Mouse (Mus musculus): ENCODE measurements at regions not wholly inside any gene's neighbourhood (a gene's known extent, or its start where the extent isn't known, plus 50 kb on each side); places are given as distances from the start of the nearest gene placed in this dataset.

- no peak for DNase-seq
These were observed 55.3 kb upstream of the Spaca1 start for GRCm38 (mm10) chr4:34105251-34105650.

- no peak for DNase-seq
These were observed 64.3 kb upstream of the Spaca1 start for GRCm38 (mm10) chr4:34114323-34114722.

GRCm38 (mm10) chr4:34117086-34117485 is 67.1 kb upstream of the Spaca1 start:
- no peak for DNase-seq

- DNase-seq, result peak; percentile 12
These were observed 73.0 kb upstream of the Spaca1 start for GRCm38 (mm10) chr4:34122959-34123520.

GRCm38 (mm10) chr4:34128224-34128623 is 78.2 kb upstream of the Spaca1 start:
- DNase-seq, result no peak

- DNase-seq, result no peak
These were observed 96.3 kb upstream of the Spaca1 start for GRCm38 (mm10) chr4:34146133-34146867.

GRCm38 (mm10) chr4:34148956-34149739 is 99.2 kb upstream of the Spaca1 start:
- DNase-seq, result no peak

GRCm38 (mm10) chr4:34151605-34152347 is 101.8 kb upstream of the Spaca1 start:
- no peak for DNase-seq

- DNase-seq, result no peak
These were observed 105.5 kb upstream of the Spaca1 start for GRCm38 (mm10) chr4:34155501-34155900.

- no peak for DNase-seq
These were observed 108.0 kb upstream of the Spaca1 start for GRCm38 (mm10) chr4:34157818-34158511.

- DNase-seq, result peak; percentile 5
These were observed 121.4 kb upstream of the Spaca1 start for GRCm38 (mm10) chr4:34171265-34171862.

- DNase-seq, result no peak
These were observed 122.0 kb upstream of the Spaca1 start for GRCm38 (mm10) chr4:34172000-34172399.

GRCm38 (mm10) chr4:34177421-34177820 is 127.4 kb upstream of the Spaca1 start:
- DNase-seq, result no peak

GRCm38 (mm10) chr4:34186522-34186921 is 136.5 kb upstream of the Spaca1 start:
- DNase-seq, result no peak

- no peak for DNase-seq
These were observed 153.3 kb upstream of the Spaca1 start for GRCm38 (mm10) chr4:34203193-34203848.

GRCm38 (mm10) chr4:34209179-34209896 is 159.3 kb upstream of the Spaca1 start:
- DNase-seq, result no peak

- DNase-seq, result no peak
These were observed 163.7 kb upstream of the Spaca1 start for GRCm38 (mm10) chr4:34213731-34214130.

- peak; percentile 14 for DNase-seq
These were observed 164.4 kb upstream of the Spaca1 start for GRCm38 (mm10) chr4:34214346-34214745.

- no peak for DNase-seq
These were observed 171.9 kb upstream of the Spaca1 start for GRCm38 (mm10) chr4:34221915-34222314.

- DNase-seq, result peak; percentile 72
These were observed 176.3 kb upstream of the Spaca1 start for GRCm38 (mm10) chr4:34226089-34226840.
